Mouse (Mus musculus) layer of hippocampus, adult 2 months (tissue): ENCODE results near the gene B430305J03Rik. TPM values are rescaled to one million over a fixed set of nuclear protein-coding genes. Genes with fewer than 3 reads are reported as not detected.

Experiments
- DNase-seq, 2 experiments: peaks; one replicate each; pipeline ENCODE4 v3.0.0; 2022; ENCODE audit warnings: low spot score in 2 of 2
- H3K27ac ChIP-seq: fragments of 200-600 bp; 2 replicates; pipeline ENCODE4 v1.8.1; 2022
- H3K4me3 ChIP-seq: fragments of 200-600 bp; 2 replicates; pipeline ENCODE4 v1.8.1; 2022; ENCODE audit warnings: mild to moderate bottlenecking
- CTCF ChIP-seq: fragments of 200-600 bp; conservative IDR thresholded peaks from 2 replicates; pipeline ENCODE4 v1.8.1; 2022; ENCODE audit warnings: antibody characterized with exemption, mild to moderate bottlenecking, moderate library complexity
- long read RNA-seq, 2 experiments: library from polyadenylated mRNA; stranded (forward); transcript quantifications; one replicate each; pipeline ENCODE4 v2.0.0; 2021; ENCODE audit warnings: borderline mapping rate in 2 of 2
- total RNA-seq, 2 experiments: library from RNA; stranded (reverse); gene quantifications; 2 replicates each; pipeline ENCODE4 v1.2.3; 2021

B430305J03Rik gene
- 1 to 10 TPM; 2.6 to 3.2 TPM for total RNA-seq
- long read RNA-seq, experiment 1, partial matches to known transcripts: 0 of 2 reads
- long read RNA-seq, experiment 1, other reads (novel, unspliced or antisense): 0 of 2 reads
- long read RNA-seq, experiment 2, partial matches to known transcripts: 0 of 1 reads
- long read RNA-seq, experiment 2, other reads (novel, unspliced or antisense): 0 of 1 reads

GRCm38 (mm10) chr3:61365779-61366373 lies at the start of gene B430305J03Rik:
B430305J03Rik (minus strand) TSS chr3:61365951.
- Histone ChIP-seq H3K27ac (peak within 1 kb of the TSS; percentile 97), H3K4me3 (peak within 1 kb of the TSS; percentile 79)
- no peak for TF ChIP-seq CTCF
- DNase-seq: no peak

GRCm38 (mm10) chr3:61409683-61410082 lies 43.9 kb upstream of the B430305J03Rik start:
- no peak for DNase-seq
- Histone ChIP-seq H3K4me3 (no peak overlapping the region), H3K27ac (no peak overlapping the region)
- TF ChIP-seq CTCF: no peak

- no peak for TF ChIP-seq CTCF
- DNase-seq: no peak
- no peak overlapping the region for H3K4me3 ChIP-seq
- H3K27ac ChIP-seq: no peak overlapping the region
Observed at GRCm38 (mm10) chr3:61406921-61407320, 41.2 kb upstream of the B430305J03Rik start.

- no peak overlapping the region for H3K4me3 ChIP-seq
- no peak overlapping the region for H3K27ac ChIP-seq
- no peak for DNase-seq
- no peak for TF ChIP-seq CTCF
Observed at GRCm38 (mm10) chr3:61400823-61401387, 35.2 kb upstream of the B430305J03Rik start.

- no peak overlapping the region for H3K27ac ChIP-seq
- no peak for TF ChIP-seq CTCF
- no peak overlapping the region for H3K4me3 ChIP-seq
- no peak for DNase-seq
Observed at GRCm38 (mm10) chr3:61396728-61397127, 31.0 kb upstream of the B430305J03Rik start.

- no peak overlapping the region for H3K4me3 ChIP-seq
- TF ChIP-seq CTCF: no peak
- DNase-seq: no peak
- H3K27ac ChIP-seq: no peak overlapping the region
Observed at GRCm38 (mm10) chr3:61395382-61395781, 29.6 kb upstream of the B430305J03Rik start.

GRCm38 (mm10) chr3:61393520-61393919 lies 27.8 kb upstream of the B430305J03Rik start:
- H3K4me3 ChIP-seq: no peak overlapping the region
- TF ChIP-seq CTCF: no peak
- no peak overlapping the region for H3K27ac ChIP-seq
- no peak for DNase-seq

GRCm38 (mm10) chr3:61392881-61393280 lies 27.1 kb upstream of the B430305J03Rik start:
- no peak overlapping the region for H3K4me3 ChIP-seq
- TF ChIP-seq CTCF: no peak
- H3K27ac ChIP-seq: no peak overlapping the region
- no peak for DNase-seq

- no peak overlapping the region for H3K27ac ChIP-seq
- TF ChIP-seq CTCF: no peak
- H3K4me3 ChIP-seq: no peak overlapping the region
- no peak for DNase-seq
Observed at GRCm38 (mm10) chr3:61391564-61391963, 25.8 kb upstream of the B430305J03Rik start.

GRCm38 (mm10) chr3:61386368-61386767 lies 20.6 kb upstream of the B430305J03Rik start:
- no peak for DNase-seq
- no peak overlapping the region for H3K27ac ChIP-seq
- TF ChIP-seq CTCF: no peak
- H3K4me3 ChIP-seq: no peak overlapping the region

- H3K27ac ChIP-seq: no peak overlapping the region
- TF ChIP-seq CTCF: no peak
- no peak for DNase-seq
- no peak overlapping the region for H3K4me3 ChIP-seq
Observed at GRCm38 (mm10) chr3:61376001-61376400, 10.2 kb upstream of the B430305J03Rik start.

- no peak for DNase-seq
- H3K27ac ChIP-seq: no peak overlapping the region
- no peak for TF ChIP-seq CTCF
- H3K4me3 ChIP-seq: peak overlapping the region; percentile 79
Observed at GRCm38 (mm10) chr3:61368446-61368845, 2.7 kb upstream of the B430305J03Rik start.

- TF ChIP-seq CTCF: no peak; the same call in 1 of the 2 replicates
- peak overlapping the region; percentile 97 for H3K27ac ChIP-seq
- DNase-seq: peak in 1 of 2 experiments; percentile 35
- H3K4me3 ChIP-seq: peak overlapping the region; percentile 79
Observed at GRCm38 (mm10) chr3:61364978-61365778, 573 bp downstream of the B430305J03Rik start.
